Mouse (Mus musculus) small intestine, adult 2 months (tissue): ENCODE results near the gene Reep3. TPM values are rescaled to one million over a fixed set of nuclear protein-coding genes. Genes with fewer than 3 reads are reported as not detected.

Experiments used
- H3K27ac ChIP-seq: fragments of 200-500 bp; 2 replicates; pipeline ENCODE4 v1.5.1; 2012; ENCODE audit warnings: low read depth, low read length, control low read depth, inconsistent platforms; ENCODE audit not compliant: insufficient read depth
- H3K27me3 ChIP-seq: fragments of 200-500 bp; 2 replicates; pipeline ENCODE4 v1.6.1; 2012; ENCODE audit warnings: mild to moderate bottlenecking, moderate library complexity, low read length, inconsistent platforms; ENCODE audit not compliant: control insufficient read depth, insufficient read depth
- H3K36me3 ChIP-seq: fragments of 200-500 bp; 2 replicates; pipeline ENCODE4 v1.6.1; 2012; ENCODE audit warnings: mild to moderate bottlenecking, low read length, control low read depth, inconsistent platforms; ENCODE audit not compliant: control insufficient read depth, insufficient read depth
- H3K4me1 ChIP-seq: fragments of 200-500 bp; 2 replicates; pipeline ENCODE4 v1.6.1; 2012; ENCODE audit warnings: low read length, inconsistent platforms, mixed read lengths; ENCODE audit not compliant: control insufficient read depth, insufficient read depth, insufficient read length
- H3K4me3 ChIP-seq: fragments of 200-500 bp; 2 replicates; pipeline ENCODE4 v1.5.1; 2012; ENCODE audit warnings: low read depth, mild to moderate bottlenecking, control low read depth, inconsistent platforms, low read length, moderate library complexity
- CTCF ChIP-seq: fragments of 200-500 bp; IDR thresholded peaks from 2 replicates; pipeline ENCODE4 v1.5.1; 2012; ENCODE audit warnings: low read depth, mild to moderate bottlenecking, control low read depth, inconsistent platforms, low read length, moderate library complexity, mixed read lengths; ENCODE audit not compliant: insufficient replicate concordance, insufficient read length; ENCODE audit errors: extremely low read depth
- POLR2A ChIP-seq: fragments of 200-500 bp; IDR thresholded peaks from 2 replicates; pipeline ENCODE4 v1.6.1; 2012; ENCODE audit warnings: low read depth, mild to moderate bottlenecking, control low read depth, inconsistent platforms, low read length, moderate library complexity
- WGBS: fragments of 180-500 bp; shearing (Covaris S2); methylation state at CpG from one replicate; pipeline ENCODE4 v1.1.7; 2018; 5-methylcytosine and 5-hydroxymethylcytosine counted together
- polyA plus RNA-seq: library from polyadenylated mRNA; depleted of rRNA; stranded (reverse); fragments of >200 nt; gene quantifications from 2 replicates; pipeline ENCODE4 v1.2.3, GENCODE M21; 2012

Reep3 gene
- polyA plus RNA-seq, 1 experiment = 16.4 TPM

GRCm38 (mm10) chr10:67081206-67082007 lies 15.3 kb downstream of the Reep3 start:
- WGBS = 82% methylated on average over 18 of the region's 18 CpGs
- Histone ChIP-seq H3K27ac (no peak overlapping the region), H3K27me3 (no peaks in the 10 kb centered on the region), H3K4me1 (peaks cover 12% of the 10 kb centered on the region; the same call in 1 of the 2 replicates), H3K4me3 (no peak overlapping the region), H3K36me3 (no peaks in the 10 kb centered on the region)
- TF ChIP-seq POLR2A (no peak), CTCF (no peak)

GRCm38 (mm10) chr10:67079030-67079429 lies 17.7 kb downstream of the Reep3 start:
- Histone ChIP-seq H3K4me3 (no peak overlapping the region), H3K36me3 (no peaks in the 10 kb centered on the region), H3K27me3 (no peaks in the 10 kb centered on the region), H3K4me1 (peaks cover 9% of the 10 kb centered on the region; the same call in 1 of the 2 replicates), H3K27ac (no peak overlapping the region)
- TF ChIP-seq POLR2A (no peak), CTCF (no peak)
- 85% methylated on average over 4 of the region's 4 CpGs for WGBS

GRCm38 (mm10) chr10:67075931-67076878 lies 20.5 kb downstream of the Reep3 start:
- TF ChIP-seq CTCF (no peak), POLR2A (no peak)
- 85% methylated on average over 21 of the region's 21 CpGs for WGBS

GRCm38 (mm10) chr10:67073577-67073976 lies 23.2 kb downstream of the Reep3 start:
- no peak for TF ChIP-seq POLR2A
- no peak for TF ChIP-seq CTCF

More at GRCm38 (mm10) chr10:67075931-67076878, 20.5 kb downstream of the Reep3 start:
- Histone ChIP-seq H3K4me1 (peaks cover 12% of the 10 kb centered on the region; the same call in 1 of the 2 replicates), H3K36me3 (no peaks in the 10 kb centered on the region), H3K27me3 (no peaks in the 10 kb centered on the region), H3K4me3 (no peak overlapping the region), H3K27ac (no peak overlapping the region)

GRCm38 (mm10) chr10:67072600-67072999 lies 24.1 kb downstream of the Reep3 start:
- Histone ChIP-seq H3K4me1 (peaks cover 5% of the 10 kb centered on the region; the same call in 1 of the 2 replicates), H3K27me3 (no peaks in the 10 kb centered on the region), H3K36me3 (no peaks in the 10 kb centered on the region), H3K27ac (no peak overlapping the region), H3K4me3 (no peak overlapping the region)
- TF ChIP-seq CTCF = no peak
- no peak for TF ChIP-seq POLR2A
- 91% methylated on average over 4 of the region's 4 CpGs for WGBS

More at GRCm38 (mm10) chr10:67073577-67073976, 23.2 kb downstream of the Reep3 start:
- H3K4me1 ChIP-seq = peaks cover 6% of the 10 kb centered on the region; the same call in 1 of the 2 replicates
- H3K4me3 ChIP-seq = no peak overlapping the region
- no peak overlapping the region for H3K27ac ChIP-seq
- no peaks in the 10 kb centered on the region for H3K27me3 ChIP-seq
- no peaks in the 10 kb centered on the region for H3K36me3 ChIP-seq
- 94% methylated on average over 8 of the region's 8 CpGs for WGBS

GRCm38 (mm10) chr10:67071884-67072283 lies 24.9 kb downstream of the Reep3 start:
- Histone ChIP-seq H3K4me1 (peaks cover 5% of the 10 kb centered on the region; the same call in 1 of the 2 replicates), H3K27me3 (no peaks in the 10 kb centered on the region), H3K36me3 (no peaks in the 10 kb centered on the region), H3K4me3 (no peak overlapping the region), H3K27ac (peak overlapping the region; percentile 38)
- no peak for TF ChIP-seq CTCF
- TF ChIP-seq POLR2A = no peak
- 72% methylated on average over 5 of the region's 5 CpGs for WGBS
